Mouse (Mus musculus) neural tube, embryonic 13.5 days (tissue): ENCODE results near the gene Zfp629. TPM values are rescaled to one million over a fixed set of nuclear protein-coding genes. Genes with fewer than 3 reads are reported as not detected.
A peak's percentile ranks its signal among the peaks of the same experiment; 100 is the strongest.

Experiments used
- ATAC-seq: fragments of 200-750 bp; cut with Nextera tagmentation; 2 replicates; pipeline ENCODE4 v1.8.0; 2017; ENCODE audit warnings: low read depth, mild to moderate bottlenecking, moderate TSS enrichment, moderate library complexity
- H3K27ac ChIP-seq: fragments of 300-500 bp; sonication (generic); replicated peaks from 2 replicates; pipeline ENCODE4 v1.5.1; 2015; ENCODE audit warnings: moderate library complexity, mild to moderate bottlenecking, inconsistent platforms
- H3K27me3 ChIP-seq: fragments of 300-500 bp; sonication (generic); 2 replicates; pipeline ENCODE4 v1.6.1; 2015; ENCODE audit warnings: mild to moderate bottlenecking, inconsistent platforms
- H3K36me3 ChIP-seq: fragments of 300-500 bp; sonication (generic); 2 replicates; pipeline ENCODE4 v1.6.1; 2015; ENCODE audit warnings: mild to moderate bottlenecking, inconsistent platforms
- H3K4me1 ChIP-seq: fragments of 300-500 bp; sonication (generic); replicated peaks from 2 replicates; pipeline ENCODE4 v1.6.1; 2015; ENCODE audit warnings: inconsistent platforms
- H3K4me2 ChIP-seq: fragments of 300-500 bp; sonication (generic); 2 replicates; pipeline ENCODE4 v1.6.1; 2015; ENCODE audit warnings: inconsistent platforms, mild to moderate bottlenecking, moderate library complexity
- H3K4me3 ChIP-seq: fragments of 300-500 bp; sonication (generic); 2 replicates; pipeline ENCODE4 v1.5.1; 2015; ENCODE audit warnings: mild to moderate bottlenecking, inconsistent platforms
- H3K9ac ChIP-seq: fragments of 300-500 bp; sonication (generic); 2 replicates; pipeline ENCODE4 v1.6.1; 2015; ENCODE audit warnings: moderate library complexity, mild to moderate bottlenecking, inconsistent platforms
- H3K9me3 ChIP-seq: fragments of 300-500 bp; sonication (generic); 2 replicates; pipeline ENCODE4 v1.6.1; 2016; ENCODE audit warnings: inconsistent platforms
- WGBS: fragments of 180-500 bp; shearing (Covaris S2); methylation state at CpG from one replicate; pipeline ENCODE4 v1.1.7; 2015; 5-methylcytosine and 5-hydroxymethylcytosine counted together
- polyA plus RNA-seq: library from polyadenylated mRNA; unstranded; fragments of >200 nt; fragmentation: Nextera tagmentation; extraction: Ambion mirVana; gene quantifications from 2 replicates; pipeline ENCODE4 v1.2.1, GENCODE M21; 2015

Zfp629 gene
- polyA plus RNA-seq, 1 experiment from 2014 or later, result 23.1 TPM

- WGBS, result 90% methylated on average over 8 of the region's 8 CpGs
These were observed 2.1 kb downstream of the Zfp629 start for GRCm38 (mm10) chr7:127613501-127613900.

DNA sequence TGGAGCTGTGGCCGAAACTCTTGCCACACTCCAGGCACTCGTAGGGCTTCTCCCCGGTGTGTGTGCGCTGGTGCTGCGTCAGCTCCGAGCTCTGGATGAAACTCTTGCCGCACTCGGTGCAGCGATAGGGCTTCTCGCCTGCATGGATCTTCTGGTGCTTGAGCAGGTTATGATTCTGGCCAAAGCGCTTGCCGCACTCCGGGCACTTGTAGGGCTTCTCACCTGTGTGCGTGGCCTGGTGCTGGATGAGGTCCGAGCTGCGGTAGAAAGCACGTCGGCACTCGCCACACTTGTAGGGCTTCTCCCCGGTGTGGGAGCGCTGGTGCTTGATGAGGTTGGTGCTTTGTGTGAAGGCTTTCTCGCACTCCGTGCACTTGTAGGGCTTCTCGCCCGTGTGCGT, 4.0 kb downstream of the Zfp629 start:
- peaks cover 61% of the 10 kb centered on the region for H3K36me3 ChIP-seq
- H3K4me3 ChIP-seq, result no peak overlapping the region
- no peaks in the 10 kb centered on the region for H3K27me3 ChIP-seq
- 96% methylated on average over 26 of the region's 26 CpGs for WGBS
- peaks cover 22% of the 10 kb centered on the region for H3K4me1 ChIP-seq
- no peaks in the 10 kb centered on the region for H3K9me3 ChIP-seq
- H3K9ac ChIP-seq, result no peak overlapping the region
- no peak overlapping the region for H3K27ac ChIP-seq
- H3K4me2 ChIP-seq, result no peak overlapping the region
- no peak for ATAC-seq

More at GRCm38 (mm10) chr7:127613501-127613900, 2.1 kb downstream of the Zfp629 start:
- Histone ChIP-seq H3K27ac (no peak overlapping the region), H3K36me3 (peaks cover 41% of the 10 kb centered on the region), H3K4me1 (peaks cover 37% of the 10 kb centered on the region), H3K4me3 (peak overlapping the region; percentile 99), H3K9me3 (no peaks in the 10 kb centered on the region), H3K4me2 (peak overlapping the region; percentile 92), H3K27me3 (no peaks in the 10 kb centered on the region), H3K9ac (peak overlapping the region; percentile 97)
- no peak for ATAC-seq

DNA sequence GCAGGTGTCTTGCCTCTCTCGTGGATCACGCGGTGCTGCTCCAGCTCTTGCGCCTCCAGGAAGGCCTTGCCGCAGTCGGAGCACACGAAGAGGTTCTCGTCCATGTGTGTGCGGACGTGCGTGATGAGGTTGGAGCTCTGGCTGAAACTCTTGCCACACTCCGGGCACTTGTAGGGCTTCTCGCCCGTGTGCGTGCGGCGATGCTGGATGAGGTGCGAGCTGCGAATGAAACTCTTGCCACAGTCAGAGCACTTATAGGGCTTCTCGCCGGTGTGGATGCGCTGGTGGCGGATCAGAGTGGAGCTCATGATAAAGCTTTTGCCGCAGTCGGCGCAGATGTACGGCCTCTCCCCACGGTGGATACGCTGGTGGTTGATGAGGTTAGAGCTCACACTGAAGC, 4.6 kb downstream of the Zfp629 start:
- H3K4me2 ChIP-seq, result no peak overlapping the region
- no peak overlapping the region for H3K27ac ChIP-seq
- ATAC-seq, result no peak
- H3K36me3 ChIP-seq, result peaks cover 66% of the 10 kb centered on the region
- no peaks in the 10 kb centered on the region for H3K27me3 ChIP-seq
- H3K9me3 ChIP-seq, result no peaks in the 10 kb centered on the region
- H3K9ac ChIP-seq, result no peak overlapping the region
- peaks cover 17% of the 10 kb centered on the region for H3K4me1 ChIP-seq
- no peak overlapping the region for H3K4me3 ChIP-seq
- WGBS, result 97% methylated on average over 29 of the region's 29 CpGs

- WGBS, result 89% methylated on average over 6 of the region's 6 CpGs
- no peaks in the 10 kb centered on the region for H3K4me1 ChIP-seq
- H3K9ac ChIP-seq, result no peak overlapping the region
- no peaks in the 10 kb centered on the region for H3K27me3 ChIP-seq
- ATAC-seq, result no peak
- peaks cover 95% of the 10 kb centered on the region for H3K36me3 ChIP-seq
- H3K4me3 ChIP-seq, result no peak overlapping the region
- H3K9me3 ChIP-seq, result no peaks in the 10 kb centered on the region
- H3K4me2 ChIP-seq, result no peak overlapping the region
- no peak overlapping the region for H3K27ac ChIP-seq
These were observed 8.4 kb downstream of the Zfp629 start for GRCm38 (mm10) chr7:127607150-127607549.

DNA sequence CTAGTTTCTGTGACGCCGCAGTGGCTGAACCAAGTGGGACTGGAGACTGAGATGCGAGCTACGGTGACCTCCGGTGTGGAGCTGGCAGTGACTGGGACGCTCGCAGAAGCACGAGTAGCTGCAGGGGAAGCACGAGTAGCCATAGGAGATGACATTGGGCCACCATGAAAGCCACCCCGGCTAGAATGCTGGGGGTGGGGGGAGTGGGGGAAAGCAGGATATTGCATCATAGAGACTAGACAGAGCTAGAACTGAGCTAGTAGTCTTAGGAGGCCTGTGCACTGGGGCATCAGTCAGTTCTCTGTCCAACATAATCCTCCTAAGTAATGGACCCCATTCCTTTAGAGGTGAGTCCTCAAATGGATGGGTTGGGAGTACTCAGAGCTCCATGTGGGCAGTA, 11.3 kb downstream of the Zfp629 start:
- no peaks in the 10 kb centered on the region for H3K9me3 ChIP-seq
- H3K4me2 ChIP-seq, result no peak overlapping the region
- no peak for ATAC-seq
- H3K36me3 ChIP-seq, result peaks cover 95% of the 10 kb centered on the region
- H3K4me3 ChIP-seq, result no peak overlapping the region
- 95% methylated on average over 10 of the region's 10 CpGs for WGBS
- H3K9ac ChIP-seq, result no peak overlapping the region
- no peak overlapping the region for H3K27ac ChIP-seq
- no peaks in the 10 kb centered on the region for H3K27me3 ChIP-seq
- H3K4me1 ChIP-seq, result no peaks in the 10 kb centered on the region

DNA sequence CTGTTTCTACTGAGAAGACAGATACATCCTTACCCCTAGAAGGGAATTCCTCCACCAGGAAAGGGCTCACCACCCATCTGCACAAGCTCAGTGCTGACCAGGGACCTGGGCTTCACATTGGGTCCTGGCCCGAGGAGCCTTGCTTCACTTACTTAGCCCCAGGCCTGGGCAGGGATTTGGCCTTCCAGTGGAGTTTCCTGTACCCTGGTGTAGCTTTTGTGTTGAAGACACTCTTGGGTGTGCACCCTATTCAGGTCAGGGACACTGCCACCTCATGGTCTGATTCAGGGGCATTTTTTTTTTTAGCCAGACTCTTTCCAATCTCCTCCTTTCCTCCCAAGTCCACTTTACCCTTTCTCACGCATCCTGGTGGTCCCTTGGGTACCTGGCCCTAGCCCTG, 12.7 kb downstream of the Zfp629 start:
- H3K4me2 ChIP-seq, result no peak overlapping the region
- no peak overlapping the region for H3K4me3 ChIP-seq
- H3K9ac ChIP-seq, result no peak overlapping the region
- H3K4me1 ChIP-seq, result no peaks in the 10 kb centered on the region
- H3K9me3 ChIP-seq, result no peaks in the 10 kb centered on the region
- no peaks in the 10 kb centered on the region for H3K27me3 ChIP-seq
- H3K27ac ChIP-seq, result no peak overlapping the region
- no peak for ATAC-seq
- peaks cover 94% of the 10 kb centered on the region for H3K36me3 ChIP-seq
- 91% methylated on average over 2 of the region's 2 CpGs for WGBS

DNA sequence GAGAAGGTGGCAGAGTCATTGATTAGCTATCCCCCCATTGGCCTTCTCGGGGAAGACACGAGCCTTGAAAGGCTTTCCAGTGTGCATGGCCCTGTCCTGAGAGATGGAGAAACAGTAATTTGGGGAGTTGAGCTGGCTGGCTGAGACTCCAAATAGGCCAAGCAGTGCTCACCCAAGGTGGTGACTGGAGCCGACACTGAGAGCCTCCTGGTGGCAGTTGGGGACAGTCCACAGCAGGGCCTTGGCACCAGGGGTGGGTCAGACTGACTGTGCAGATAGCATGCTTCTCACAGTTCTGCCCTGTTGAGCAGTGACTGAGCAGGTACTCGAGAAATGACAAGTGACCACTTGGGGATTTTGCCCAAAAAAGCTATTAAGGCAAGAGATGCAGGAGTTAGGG, 13.9 kb downstream of the Zfp629 start:
- 88% methylated on average over 4 of the region's 4 CpGs for WGBS
- Histone ChIP-seq H3K27ac (no peak overlapping the region), H3K4me3 (no peak overlapping the region), H3K27me3 (no peaks in the 10 kb centered on the region), H3K4me1 (no peaks in the 10 kb centered on the region), H3K9me3 (no peaks in the 10 kb centered on the region), H3K36me3 (peaks cover 94% of the 10 kb centered on the region), H3K4me2 (no peak overlapping the region), H3K9ac (no peak overlapping the region)
- no peak for ATAC-seq

GRCm38 (mm10) chr7:127600612-127601011, 15.0 kb downstream of the Zfp629 start:
- no peaks in the 10 kb centered on the region for H3K4me1 ChIP-seq
- WGBS, result 96% methylated on average over 7 of the region's 7 CpGs

DNA sequence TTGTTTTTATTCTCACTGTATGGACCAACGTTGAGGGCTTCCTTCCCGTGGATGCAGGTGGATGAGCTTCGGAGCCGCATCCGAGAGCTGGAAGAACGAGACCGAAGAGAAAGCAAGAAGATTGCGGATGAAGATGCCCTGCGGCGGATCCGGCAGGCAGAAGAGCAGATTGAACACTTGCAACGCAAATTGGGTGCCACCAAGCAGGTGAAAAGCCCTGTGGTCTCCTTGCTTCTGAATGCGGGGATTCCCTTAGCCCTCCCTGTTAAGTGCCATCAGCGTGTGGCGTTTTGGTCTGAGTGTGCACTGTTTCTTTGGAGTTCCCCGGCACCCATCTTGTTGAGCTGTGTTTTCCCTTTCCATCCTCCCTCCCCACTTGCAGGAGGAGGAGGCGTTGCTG, 18.9 kb downstream of the Zfp629 start:
- no peaks in the 10 kb centered on the region for H3K4me1 ChIP-seq
- 96% methylated on average over 17 of the region's 17 CpGs for WGBS

More at GRCm38 (mm10) chr7:127600612-127601011, 15.0 kb downstream of the Zfp629 start:
- Histone ChIP-seq H3K4me2 (no peak overlapping the region), H3K4me3 (no peak overlapping the region), H3K27me3 (no peaks in the 10 kb centered on the region), H3K36me3 (peaks cover 96% of the 10 kb centered on the region), H3K27ac (no peak overlapping the region), H3K9ac (no peak overlapping the region), H3K9me3 (no peaks in the 10 kb centered on the region)
- ATAC-seq, result no peak

GRCm38 (mm10) chr7:127592575-127592974, 23.0 kb downstream of the Zfp629 start:
- no peaks in the 10 kb centered on the region for H3K9me3 ChIP-seq
- peaks cover 80% of the 10 kb centered on the region for H3K36me3 ChIP-seq
- no peak overlapping the region for H3K4me2 ChIP-seq
- no peak for ATAC-seq
- H3K9ac ChIP-seq, result no peak overlapping the region
- H3K4me1 ChIP-seq, result peaks cover 15% of the 10 kb centered on the region
- H3K27ac ChIP-seq, result no peak overlapping the region
- H3K4me3 ChIP-seq, result no peak overlapping the region
- H3K27me3 ChIP-seq, result no peaks in the 10 kb centered on the region
- WGBS, result 92% methylated on average over 14 of the region's 14 CpGs

More for the DNA sequence above, 18.9 kb downstream of the Zfp629 start:
- ATAC-seq, result no peak
- Histone ChIP-seq H3K4me3 (no peak overlapping the region), H3K27ac (no peak overlapping the region), H3K9me3 (no peaks in the 10 kb centered on the region), H3K36me3 (peaks cover 99% of the 10 kb centered on the region), H3K9ac (no peak overlapping the region), H3K4me2 (no peak overlapping the region), H3K27me3 (no peaks in the 10 kb centered on the region)

DNA sequence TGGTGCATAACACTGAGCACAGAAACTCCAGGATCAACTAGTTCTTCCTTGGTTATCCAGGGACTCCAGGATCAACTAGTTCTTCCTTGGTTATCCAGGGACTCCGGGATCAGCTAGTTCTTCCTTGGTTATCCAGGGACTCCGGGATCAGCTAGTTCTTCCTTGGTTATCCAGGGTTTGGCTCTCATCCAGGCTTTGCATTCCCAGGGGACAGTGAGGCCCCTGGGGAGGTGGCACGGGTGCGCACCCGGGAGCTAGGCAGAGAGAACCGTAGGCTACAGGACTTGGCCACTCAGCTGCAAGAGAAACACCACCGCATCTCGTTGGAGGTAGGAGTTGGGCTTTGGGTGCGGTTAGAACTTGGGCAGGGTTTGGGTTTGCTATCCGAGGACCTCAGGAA, 24.5 kb downstream of the Zfp629 start:
- 88% methylated on average over 10 of the region's 10 CpGs for WGBS
- no peak for ATAC-seq

DNA sequence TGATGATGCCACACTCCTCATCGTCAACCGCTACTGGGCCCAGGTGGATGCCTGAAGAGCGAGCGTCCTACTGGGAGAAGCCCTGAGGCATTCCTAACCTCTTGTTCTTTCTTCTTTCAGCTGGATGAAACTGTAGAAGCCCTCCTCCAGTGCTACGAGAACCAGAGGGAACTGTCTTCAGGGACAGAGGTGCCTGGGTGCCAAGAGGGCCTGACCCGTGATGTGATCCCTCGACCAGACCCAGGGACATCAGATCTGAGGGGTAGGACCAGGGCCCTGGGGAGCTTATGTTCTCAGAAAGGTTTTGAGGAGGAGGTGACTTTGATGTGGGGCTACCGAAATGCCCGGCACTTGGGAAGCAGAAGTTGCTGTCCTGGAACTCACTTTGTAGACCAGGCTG, 26.0 kb downstream of the Zfp629 start:
- H3K4me3 ChIP-seq, result peak overlapping the region; percentile 92
- H3K9me3 ChIP-seq, result no peaks in the 10 kb centered on the region
- no peaks in the 10 kb centered on the region for H3K27me3 ChIP-seq
- ATAC-seq, result no peak
- WGBS, result 94% methylated on average over 9 of the region's 9 CpGs
- peaks cover 57% of the 10 kb centered on the region for H3K36me3 ChIP-seq
- H3K9ac ChIP-seq, result peak overlapping the region; percentile 87
- H3K4me1 ChIP-seq, result peaks cover 24% of the 10 kb centered on the region
- no peak overlapping the region for H3K27ac ChIP-seq
- peak overlapping the region; percentile 80 for H3K4me2 ChIP-seq

More for the DNA sequence above, 24.5 kb downstream of the Zfp629 start:
- Histone ChIP-seq H3K4me3 (no peak overlapping the region), H3K4me2 (no peak overlapping the region), H3K36me3 (peaks cover 65% of the 10 kb centered on the region), H3K9ac (no peak overlapping the region), H3K9me3 (no peaks in the 10 kb centered on the region), H3K4me1 (peaks cover 24% of the 10 kb centered on the region), H3K27ac (no peak overlapping the region), H3K27me3 (no peaks in the 10 kb centered on the region)

DNA sequence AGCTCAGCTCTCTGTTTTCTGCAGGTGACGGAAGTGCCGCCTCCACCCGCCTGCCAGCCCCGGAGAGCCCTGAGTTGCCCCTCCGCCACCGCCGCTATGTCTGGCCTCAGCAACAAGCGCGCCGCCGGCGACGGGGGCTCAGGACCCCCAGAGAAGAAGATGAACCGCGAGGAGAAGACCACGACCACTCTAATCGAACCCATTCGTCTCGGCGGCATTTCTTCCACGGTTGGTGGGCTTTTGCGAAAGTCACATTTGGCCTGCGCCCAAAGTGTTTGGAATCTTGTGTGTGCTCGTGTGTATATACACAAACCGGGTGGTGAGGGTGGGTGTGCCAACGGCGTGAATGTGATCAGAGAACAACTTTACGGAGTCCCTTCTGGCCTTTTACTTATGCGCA, 26.7 kb downstream of the Zfp629 start:
- Histone ChIP-seq H3K27me3 (no peaks in the 10 kb centered on the region), H3K27ac (peak overlapping the region; percentile 84), H3K4me2 (peak overlapping the region; percentile 80), H3K4me3 (peak overlapping the region; percentile 92), H3K36me3 (peaks cover 57% of the 10 kb centered on the region), H3K9ac (peak overlapping the region; percentile 87), H3K4me1 (peaks cover 24% of the 10 kb centered on the region), H3K9me3 (no peaks in the 10 kb centered on the region)
- WGBS, result 6% methylated on average over 29 of the region's 29 CpGs
- ATAC-seq, result no peak
